Mouse (Mus musculus) lung, embryonic 14.5 days (tissue): Measurements from ENCODE around the gene 4930507D05Rik. TPM values are rescaled to one million over a fixed set of nuclear protein-coding genes. Genes with fewer than 3 reads are reported as not detected.
"Not testable (repeated sequence)": the region's sequence is repeated elsewhere in the genome, so short reads cannot be mapped to it uniquely, and the experiment has no call there.

Source experiments
- ATAC-seq: fragments of 200-750 bp; cut with Nextera tagmentation; 2 replicates; pipeline ENCODE4 v1.8.0; 2017; ENCODE audit warnings: mild to moderate bottlenecking, moderate TSS enrichment, moderate library complexity; ENCODE audit not compliant: insufficient read depth
- DNase-seq: peaks from one replicate; pipeline ENCODE4 v3.0.0-alpha.2; 2015
- H3K27ac ChIP-seq: fragments of 300-500 bp; sonication (generic); 2 replicates; pipeline ENCODE4 v1.5.1; 2014; ENCODE audit warnings: low read depth, mild to moderate bottlenecking, moderate library complexity
- H3K27me3 ChIP-seq: fragments of 300-500 bp; sonication (generic); 2 replicates; pipeline ENCODE4 v1.6.1; 2014; ENCODE audit warnings: low read length, control low read depth; ENCODE audit not compliant: insufficient read depth
- H3K36me3 ChIP-seq: fragments of 300-500 bp; sonication (generic); 2 replicates; pipeline ENCODE4 v1.6.1; 2014; ENCODE audit warnings: control low read depth; ENCODE audit not compliant: insufficient read depth
- H3K4me1 ChIP-seq: fragments of 300-500 bp; sonication (generic); 2 replicates; pipeline ENCODE4 v1.6.1; 2014; ENCODE audit warnings: antibody characterized with exemption, control low read depth; ENCODE audit not compliant: insufficient read depth
- H3K4me2 ChIP-seq: fragments of 300-500 bp; sonication (generic); 2 replicates; pipeline ENCODE4 v1.6.1; 2014; ENCODE audit warnings: mild to moderate bottlenecking
- H3K4me3 ChIP-seq: fragments of 300-500 bp; sonication (generic); 2 replicates; pipeline ENCODE4 v1.5.1; 2014; ENCODE audit warnings: low read depth, low read length
- H3K9ac ChIP-seq: fragments of 300-500 bp; sonication (generic); 2 replicates; pipeline ENCODE4 v1.6.1; 2014
- H3K9me3 ChIP-seq: fragments of 300-500 bp; sonication (generic); 2 replicates; pipeline ENCODE4 v1.6.1; 2016; ENCODE audit warnings: low read depth, low read length, control low read depth
- CTCF ChIP-seq: IDR thresholded peaks from 2 replicates; pipeline ENCODE4 v1.5.1; 2016; ENCODE audit warnings: antibody characterized with exemption, low read depth
- WGBS: fragments of 180-500 bp; shearing (Covaris S2); extraction: QIAGEN DNeasy Blood & Tissue Kit; methylation state at CpG from one replicate; pipeline ENCODE4 v1.1.7; 2014; 5-methylcytosine and 5-hydroxymethylcytosine counted together
- polyA plus RNA-seq: library from polyadenylated mRNA; unstranded; fragments of >200 nt; fragmentation: Nextera tagmentation; extraction: Ambion mirVana; gene quantifications from 2 replicates; pipeline ENCODE4 v1.2.1, GENCODE M21; 2014

Gene 4930507D05Rik
- polyA plus RNA-seq, 1 experiment from 2014 or later = 0.50 TPM

DNA sequence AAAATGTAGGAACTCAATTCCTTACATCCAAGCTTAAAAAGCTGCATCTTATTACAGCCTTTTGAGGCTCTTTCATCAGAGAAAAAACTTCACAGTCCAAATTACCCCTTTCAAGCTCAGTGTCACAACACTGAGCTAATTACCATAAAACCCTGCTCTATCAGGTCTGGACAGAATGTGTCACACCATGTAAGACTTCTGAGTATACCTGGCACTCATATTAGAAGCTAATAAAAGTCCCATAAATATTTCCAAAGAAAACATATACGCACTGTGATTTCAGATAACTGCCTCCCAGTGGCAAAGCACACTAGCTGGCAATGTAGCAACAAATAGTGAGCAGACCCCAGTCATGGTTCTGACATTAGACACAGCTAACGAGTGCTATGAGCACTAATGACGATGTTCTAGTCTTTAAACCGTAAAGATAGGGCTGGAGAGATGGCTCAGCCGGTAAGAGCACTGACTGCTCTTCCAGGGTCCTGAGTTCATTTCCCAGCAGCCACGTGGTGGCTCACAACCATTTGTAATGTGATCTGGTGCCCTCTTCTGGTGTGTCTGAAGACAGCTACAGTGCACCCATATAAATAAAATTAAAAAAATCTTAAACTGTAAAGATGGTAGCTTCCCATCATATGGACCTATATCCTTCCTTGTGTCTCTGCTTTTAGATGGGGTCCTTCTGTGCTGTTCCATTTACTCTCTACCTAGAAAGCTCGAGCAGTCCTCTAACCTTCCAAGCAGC, 32.0 kb downstream of the 4930507D05Rik start:
- no peak for TF ChIP-seq CTCF
- ATAC-seq (no peak), DNase-seq (no peak)
- WGBS = 68% methylated on average over 7 of the region's 7 CpGs
- no peaks in the 10 kb centered on the region for H3K4me1 ChIP-seq
- H3K36me3 ChIP-seq = no peaks in the 10 kb centered on the region
- H3K4me3 ChIP-seq = no peak overlapping the region
- no peak overlapping the region for H3K9ac ChIP-seq
- no peaks in the 10 kb centered on the region for H3K27me3 ChIP-seq
- no peak overlapping the region for H3K4me2 ChIP-seq
- no peak overlapping the region for H3K27ac ChIP-seq
- no peaks in the 10 kb centered on the region for H3K9me3 ChIP-seq

- Histone ChIP-seq H3K9me3 (no peaks in the 10 kb centered on the region), H3K27me3 (no peaks in the 10 kb centered on the region), H3K4me1 (peaks cover 2% of the 10 kb centered on the region; the same call in 1 of the 2 replicates), H3K27ac (peak overlapping the region; percentile 79), H3K36me3 (no peaks in the 10 kb centered on the region), H3K4me2 (peak overlapping the region; percentile 76), H3K9ac (peak overlapping the region; percentile 80), H3K4me3 (peak overlapping the region; percentile 94)
- WGBS = under 1% methylated on average over 43 of the region's 48 CpGs
- DNase-seq (peak; percentile 59), ATAC-seq (peak; percentile 75)
- TF ChIP-seq CTCF = no peak
Measured at GRCm38 (mm10) chr10:62485878-62486582, 36.7 kb downstream of the 4930507D05Rik start.

- H3K9me3 ChIP-seq = no peaks in the 10 kb centered on the region
- no peaks in the 10 kb centered on the region for H3K27me3 ChIP-seq
- H3K27ac ChIP-seq = peak within 1 kb of the TSS; percentile 79
- ATAC-seq (peak; percentile 90), DNase-seq (peak; percentile 100)
- under 1% methylated on average over 59 of the region's 59 CpGs for WGBS
- peak within 1 kb of the TSS; percentile 76 for H3K4me2 ChIP-seq
- H3K9ac ChIP-seq = peak within 1 kb of the TSS; percentile 80
- H3K4me3 ChIP-seq = peak within 1 kb of the TSS; percentile 94
- TF ChIP-seq CTCF = no peak
- peaks cover 2% of the 10 kb centered on the region; the same call in 1 of the 2 replicates for H3K4me1 ChIP-seq
- H3K36me3 ChIP-seq = no peaks in the 10 kb centered on the region
Measured at GRCm38 (mm10) chr10:62486618-62487415, 37.5 kb downstream of the 4930507D05Rik start, which contains the start of gene Vps26a. TSS of gene Vps26a (minus strand) at chr10:62486805.

DNA sequence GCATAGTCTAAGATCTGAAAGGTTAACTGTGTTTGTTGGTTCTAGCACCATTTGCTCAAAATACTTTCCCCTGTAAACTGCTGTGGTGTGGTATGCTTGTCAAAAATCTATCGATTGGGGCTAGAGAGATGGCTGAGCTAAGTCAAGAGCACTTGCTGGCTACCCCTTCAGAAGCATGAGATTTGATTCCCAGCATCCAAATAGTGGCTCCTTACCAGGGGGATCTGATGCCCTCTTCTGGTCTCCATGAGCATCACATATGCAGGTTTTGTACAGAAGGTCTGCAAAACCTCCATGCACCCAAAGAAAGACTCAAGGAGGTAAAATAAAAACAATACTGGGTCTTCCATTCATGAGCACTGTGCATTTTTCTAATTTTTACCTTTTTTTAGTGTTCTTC, 39.0 kb downstream of the 4930507D05Rik start:
- peaks cover 2% of the 10 kb centered on the region; the same call in 1 of the 2 replicates for H3K4me1 ChIP-seq
- peak; percentile 69 for TF ChIP-seq CTCF
- H3K9me3 ChIP-seq = no peaks in the 10 kb centered on the region
- no peak overlapping the region for H3K27ac ChIP-seq
- H3K4me3 ChIP-seq = no peak overlapping the region
- 29% methylated on average over 1 of the region's 1 CpGs for WGBS
- H3K4me2 ChIP-seq = no peak overlapping the region
- H3K36me3 ChIP-seq = no peaks in the 10 kb centered on the region
- peak; percentile 82 for DNase-seq
- no peak overlapping the region for H3K9ac ChIP-seq
- no peak for ATAC-seq
- H3K27me3 ChIP-seq = no peaks in the 10 kb centered on the region

DNA sequence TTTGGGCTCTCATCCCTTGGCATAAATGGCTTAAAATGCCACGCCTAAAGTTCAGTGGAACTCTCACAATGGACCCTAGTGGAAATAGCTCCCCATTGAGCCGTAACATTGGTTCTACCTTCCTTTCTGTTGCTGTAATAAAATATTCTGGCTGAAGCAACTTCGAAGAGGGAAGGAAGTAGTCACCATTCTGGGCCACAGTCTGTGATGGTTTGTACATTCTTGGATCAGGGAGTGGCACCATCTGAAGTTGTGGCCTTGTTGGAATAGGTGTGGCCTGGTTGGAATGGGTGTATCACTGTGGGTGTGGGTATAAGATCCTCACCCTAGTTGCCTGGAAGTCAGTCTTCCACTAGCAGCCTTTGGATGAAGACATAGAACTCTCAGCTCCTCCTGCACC, 42.4 kb downstream of the 4930507D05Rik start:
- 82% methylated on average over 3 of the region's 3 CpGs for WGBS
- not testable (repeated sequence) for H3K4me3 ChIP-seq, DNase-seq

GRCm38 (mm10) chr10:62500088-62500915, 51.0 kb downstream of the 4930507D05Rik start:
- H3K27ac ChIP-seq = no peak overlapping the region
- DNase-seq = peak; percentile 86
- 24% methylated on average over 15 of the region's 15 CpGs for WGBS
- TF ChIP-seq CTCF = peak; percentile 92
- H3K4me2 ChIP-seq = no peak overlapping the region
- 0 out of 2 replicates have a peak, but pooled peaks have one; percentile 28 for ATAC-seq
- no peaks in the 10 kb centered on the region for H3K36me3 ChIP-seq
- no peak overlapping the region for H3K9ac ChIP-seq
- H3K4me1 ChIP-seq = no peaks in the 10 kb centered on the region
- H3K4me3 ChIP-seq = no peak overlapping the region
- no peaks in the 10 kb centered on the region for H3K9me3 ChIP-seq
- no peaks in the 10 kb centered on the region for H3K27me3 ChIP-seq

More for the DNA sequence above, 42.4 kb downstream of the 4930507D05Rik start:
- not testable (repeated sequence) for H3K4me1 ChIP-seq, H3K4me2 ChIP-seq, H3K9me3 ChIP-seq, H3K9ac ChIP-seq, H3K27me3 ChIP-seq, H3K27ac ChIP-seq, ATAC-seq, H3K36me3 ChIP-seq

Other genes with a start within 250 kb of the 4930507D05Rik start
- 32.5 and 36.3 TPM in 2 replicates for gene Tspan15, start 218.2 kb upstream of the 4930507D05Rik start, polyA plus RNA-seq
- 0.46 and 0.85 TPM in 2 replicates for gene Tacr2, start 197.1 kb upstream of the 4930507D05Rik start, polyA plus RNA-seq
- 20.9 and 22.4 TPM in 2 replicates for gene Hk1, start 69.6 kb upstream of the 4930507D05Rik start, polyA plus RNA-seq
- gene Hkdc1, start 27.0 kb upstream of the 4930507D05Rik start, polyA plus RNA-seq = 1.4 and 1.5 TPM in 2 replicates
- gene Supv3l1, start 249 bp downstream of the 4930507D05Rik start, polyA plus RNA-seq = 27.3 and 27.6 TPM in 2 replicates
- 71.2 and 75.7 TPM in 2 replicates for gene Vps26a, start 37.3 kb downstream of the 4930507D05Rik start, polyA plus RNA-seq
- 33.8 and 39.4 TPM in 2 replicates for gene Srgn, start 78.0 kb downstream of the 4930507D05Rik start, polyA plus RNA-seq
- gene Kif1bp, start 129.0 kb downstream of the 4930507D05Rik start, polyA plus RNA-seq = 41.5 and 42.7 TPM in 2 replicates
- 34.4 and 35.4 TPM in 2 replicates for gene Ddx21, start 152.8 kb downstream of the 4930507D05Rik start, polyA plus RNA-seq
- 133 and 135 TPM in 2 replicates for gene Ddx50, start 201.7 kb downstream of the 4930507D05Rik start, polyA plus RNA-seq